In genomic region chr12:79683350-79683749, GRCm38 (mm10) we compare ENCODE assay signal across 11 mouse cellular contexts.
DNase-seq lines count a peak whose midpoint lies in the region; ATAC-seq and TF ChIP-seq lines count a peak whose summit lies in the region.
"Had no signal": no experiment of that assay in that cellular context is flagged by ENCODE, and none has a peak within 500 bp of the region (broad histone marks: within the 10 kb centered on the region; RNA-seq: fewer than 3 reads in every experiment).

No protein-coding gene starts in this region.

- 23% methylated on average over 3 of the region's 3 CpGs for WGBS in liver, adult 2 months
- 55% methylated on average over 3 of the region's 3 CpGs for WGBS in liver, embryonic 16.5 days (ENCODE audit: insufficient replicate concordance)

- H3K79me2 ChIP-seq in liver, adult 2 months (ENCODE audit: control insufficient read depth, insufficient read depth, low read length) = no peaks in the 10 kb centered on the region

- no peaks in the 10 kb centered on the region for H3K9me3 ChIP-seq in liver, embryonic 16.5 days (replicated peaks; ENCODE audit: control insufficient read depth, low read length)
- H3K9me3 ChIP-seq: hindbrain, embryonic 15.5 days had no signal

- peaks cover 9% of the 10 kb centered on the region; the same call in 1 of the 2 replicates for H3K4me1 ChIP-seq in liver, adult 2 months (ENCODE audit: control insufficient read depth, insufficient read depth, low read length)
- H3K4me1 ChIP-seq in liver, embryonic 16.5 days (ENCODE audit: control insufficient read depth, low read depth, low read length) = peaks cover 7% of the 10 kb centered on the region

- TF ChIP-seq CTCF in liver, adult 2 months (IDR thresholded peaks at IDR 0.05; ENCODE audit: low read depth, low read length) = no peak

- H3K4me2 ChIP-seq in liver, embryonic 16.5 days (ENCODE audit: low read depth, low read length) = no peak overlapping the region
- H3K4me2 ChIP-seq: hindbrain, embryonic 15.5 days had no signal

- no peak overlapping the region for H3K4me3 ChIP-seq in liver, adult 2 months (ENCODE audit: insufficient read depth, low read depth, low read length)
- no peak overlapping the region for H3K4me3 ChIP-seq in liver, embryonic 16.5 days (ENCODE audit: low read depth, low read length)
- H3K4me3 ChIP-seq: hindbrain, embryonic 15.5 days had no signal

- peak; percentile 81 for ATAC-seq in liver, embryonic 16.5 days (ENCODE audit: low read depth)

- H3K27ac ChIP-seq in liver, adult 2 months (replicated peaks; ENCODE audit: insufficient read depth, low read depth, low read length) = no peak overlapping the region
- peak overlapping the region; percentile 30; the same call in 1 of the 2 replicates for H3K27ac ChIP-seq in liver, embryonic 16.5 days (ENCODE audit: low read length)
- H3K27ac ChIP-seq: hindbrain, embryonic 15.5 days; macrophage had no signal

- no peaks in the 10 kb centered on the region for H3K27me3 ChIP-seq in liver, adult 2 months (ENCODE audit: control insufficient read depth, insufficient read depth, low read length)
- H3K27me3 ChIP-seq in liver, embryonic 16.5 days (ENCODE audit: control insufficient read depth, insufficient read depth, low read depth, low read length) = no peaks in the 10 kb centered on the region
- H3K27me3 ChIP-seq: hindbrain, embryonic 15.5 days had no signal

- H3K36me3 ChIP-seq in liver, adult 2 months (ENCODE audit: control insufficient read depth, insufficient read depth, low read length) = no peaks in the 10 kb centered on the region
- no peaks in the 10 kb centered on the region for H3K36me3 ChIP-seq in liver, embryonic 16.5 days (ENCODE audit: control insufficient read depth, insufficient read depth)
- H3K36me3 ChIP-seq: hindbrain, embryonic 15.5 days had no signal

- no peak for TF ChIP-seq POLR2A in liver, adult 2 months (IDR thresholded peaks at IDR 0.05; ENCODE audit: extremely low read depth, insufficient read depth, low read length)

- peak; percentile 58 for DNase-seq in liver, adult 2 months (ENCODE audit: extremely low read depth, low read depth, low spot score)
- no peak for DNase-seq in liver
- DNase-seq in embryo, embryonic 9.5 days (ENCODE audit: extremely low spot score) = peak; percentile 64
- peak; percentile 74 for DNase-seq in forelimb bud, embryonic 11.5 days (ENCODE audit: low read depth, low spot score)
- DNase-seq in ovary, postnatal 14 days (ENCODE audit: low spot score) = no peak
- no peak for DNase-seq in layer of hippocampus, adult 11-12 months (ENCODE audit: low spot score)
- DNase-seq: layer of hippocampus, adult 9-11 months; right cerebral cortex, postnatal 25 days had no signal

- H3K9ac ChIP-seq in liver, adult 2 months (ENCODE audit: low read depth, low read length) = no peak overlapping the region
- no peak overlapping the region for H3K9ac ChIP-seq in liver, embryonic 16.5 days (ENCODE audit: low read depth, low read length)
- H3K9ac ChIP-seq: hindbrain, embryonic 15.5 days had no signal

Comparison
In these comparisons a context has a peak if more than half of its experiments do, and no peak if none do; other contexts are left out.
1. DNase-seq: peak in liver, adult 2 months (single experiment), embryo, embryonic 9.5 days (single experiment) and forelimb bud, embryonic 11.5 days (single experiment); none in liver (single experiment), ovary, postnatal 14 days (single experiment) and layer of hippocampus, adult 11-12 months (single experiment).